Mouse (Mus musculus): ENCODE measurements around the gene Fam234b. TPM values are rescaled to one million over a fixed set of nuclear protein-coding genes. Genes with fewer than 3 reads are reported as not detected.

The Fam234b gene
- total RNA-seq, 1 experiment, result 7.5 TPM

DNA sequence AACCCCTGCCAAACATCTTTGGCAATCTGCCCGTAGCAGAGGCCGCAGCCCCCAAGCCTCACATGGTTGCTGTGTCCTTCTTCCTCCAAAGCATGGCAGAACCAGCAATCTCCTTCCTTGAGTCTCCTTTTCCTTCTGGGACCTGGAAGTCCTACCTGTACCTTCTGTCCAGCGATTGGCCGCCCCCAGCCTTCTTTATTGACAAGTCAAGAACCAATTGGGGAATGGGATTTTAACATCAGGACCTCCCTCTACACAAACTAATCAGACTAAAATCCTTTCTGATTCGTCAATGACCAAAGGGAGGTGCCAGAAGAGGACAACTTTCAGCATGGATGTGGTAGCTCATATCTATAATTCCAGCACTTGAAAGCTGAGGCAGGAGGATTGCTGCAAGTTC lies 22.1 kb downstream of the Fam234b start:
- H3K36me3 ChIP-seq (ENCODE audit: control insufficient read depth, insufficient read depth, low read length, poor library complexity, severe bottlenecking), result no peaks in the 10 kb centered on the region

DNA sequence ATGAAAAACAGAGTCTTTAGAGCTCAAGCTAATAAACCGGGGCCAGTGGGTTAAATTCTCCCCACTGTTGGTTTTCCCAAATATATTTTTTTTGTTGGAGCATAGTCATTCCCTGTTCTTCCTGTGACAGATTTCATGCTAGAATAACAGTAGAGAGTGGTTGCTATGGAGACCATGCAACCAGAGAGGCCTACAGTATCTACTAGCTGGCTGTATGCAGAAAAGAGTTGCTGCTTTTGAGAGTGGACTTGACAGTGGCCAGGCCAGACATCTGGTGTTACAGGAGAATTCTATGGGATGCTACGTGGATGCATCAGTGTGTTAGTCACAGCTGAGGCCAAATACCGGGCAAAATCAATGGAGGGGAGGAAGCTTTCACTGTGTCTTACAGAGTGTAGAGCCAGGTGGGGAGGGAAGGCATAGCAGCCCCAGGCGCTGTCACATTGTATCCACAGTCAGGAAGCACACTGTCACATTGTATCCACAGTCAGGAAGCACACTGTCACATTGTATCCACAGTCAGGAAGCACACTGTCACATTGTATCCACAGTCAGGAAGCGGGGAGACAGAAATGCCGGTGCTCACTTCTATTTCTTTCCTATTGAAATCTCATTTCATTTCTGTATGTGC lies 26.1 kb downstream of the Fam234b start:
- no peak for TF ChIP-seq ZNF384 (IDR thresholded peaks at IDR 0.05; ENCODE audit: low read depth, low read length)
- TF ChIP-seq HCFC1 (IDR thresholded peaks at IDR 0.05; ENCODE audit: borderline replicate concordance, insufficient read depth, low read length), result no peak
- no peak for TF ChIP-seq CHD2 (IDR thresholded peaks at IDR 0.05; ENCODE audit: low read depth, low read length)
- no peak for TF ChIP-seq ZC3H11A (IDR thresholded peaks at IDR 0.05; ENCODE audit: borderline replicate concordance, low read depth, low read length)
- no peak for TF ChIP-seq MAFK (IDR thresholded peaks at IDR 0.05; ENCODE audit: insufficient read depth, low read depth, low read length)
- Histone ChIP-seq H3K36me3 (ENCODE audit: control insufficient read depth, insufficient read depth, low read length, poor library complexity, severe bottlenecking) (no peaks in the 10 kb centered on the region), H3K9me3 (ENCODE audit: control insufficient read depth, insufficient read depth, low read depth, low read length) (no peaks in the 10 kb centered on the region), H3K9ac (ENCODE audit: insufficient read depth, low read depth, low read length, poor library complexity, severe bottlenecking) (no peak overlapping the region), H3K4me1 (ENCODE audit: control insufficient read depth in 2 of 2, insufficient read depth in 2 of 2, low read length in 2 of 2, poor library complexity in 1 of 2) (no peaks in the 10 kb centered on the region), H3K4me3 (ENCODE audit: insufficient read depth in 1 of 2, low read depth in 1 of 2, low read length in 2 of 2, poor library complexity in 1 of 2, severe bottlenecking in 1 of 2) (no peak overlapping the region), H3K27ac (ENCODE audit: insufficient read depth, low read depth, low read length, poor library complexity, severe bottlenecking) (no peak overlapping the region)
- in situ Hi-C loops (cut with MboI; ENCODE audit: low sequenced_read_pairs in 2 of 2, unreplicated experiment in 2 of 2), result no loop called here
- DNase-seq (ENCODE audit: low read depth, low spot score), result no peak

More for the DNA sequence above, 22.1 kb downstream of the Fam234b start:
- no peak overlapping the region for H3K9ac ChIP-seq (ENCODE audit: insufficient read depth, low read depth, low read length, poor library complexity, severe bottlenecking)
- no peaks in the 10 kb centered on the region for H3K9me3 ChIP-seq (ENCODE audit: control insufficient read depth, insufficient read depth, low read depth, low read length)
- in situ Hi-C loops (cut with MboI; ENCODE audit: low sequenced_read_pairs in 2 of 2, unreplicated experiment in 2 of 2), result no loop called here
- TF ChIP-seq MAFK (IDR thresholded peaks at IDR 0.05; ENCODE audit: insufficient read depth, low read depth, low read length) (no peak), HCFC1 (IDR thresholded peaks at IDR 0.05; ENCODE audit: borderline replicate concordance, insufficient read depth, low read length) (no peak), ZNF384 (IDR thresholded peaks at IDR 0.05; ENCODE audit: low read depth, low read length) (no peak), ZC3H11A (IDR thresholded peaks at IDR 0.05; ENCODE audit: borderline replicate concordance, low read depth, low read length) (no peak), CHD2 (IDR thresholded peaks at IDR 0.05; ENCODE audit: low read depth, low read length) (no peak)
- H3K4me1 ChIP-seq (ENCODE audit: control insufficient read depth in 2 of 2, insufficient read depth in 2 of 2, low read length in 2 of 2, poor library complexity in 1 of 2), result no peaks in the 10 kb centered on the region
- H3K27ac ChIP-seq (ENCODE audit: insufficient read depth, low read depth, low read length, poor library complexity, severe bottlenecking), result no peak overlapping the region
- DNase-seq (ENCODE audit: low read depth, low spot score), result no peak
- H3K4me3 ChIP-seq (ENCODE audit: insufficient read depth in 1 of 2, low read depth in 1 of 2, low read length in 2 of 2, poor library complexity in 1 of 2, severe bottlenecking in 1 of 2), result peak overlapping the region in 1 of 2 experiments; percentile 45; a peak in 1 of 4 replicates

DNA sequence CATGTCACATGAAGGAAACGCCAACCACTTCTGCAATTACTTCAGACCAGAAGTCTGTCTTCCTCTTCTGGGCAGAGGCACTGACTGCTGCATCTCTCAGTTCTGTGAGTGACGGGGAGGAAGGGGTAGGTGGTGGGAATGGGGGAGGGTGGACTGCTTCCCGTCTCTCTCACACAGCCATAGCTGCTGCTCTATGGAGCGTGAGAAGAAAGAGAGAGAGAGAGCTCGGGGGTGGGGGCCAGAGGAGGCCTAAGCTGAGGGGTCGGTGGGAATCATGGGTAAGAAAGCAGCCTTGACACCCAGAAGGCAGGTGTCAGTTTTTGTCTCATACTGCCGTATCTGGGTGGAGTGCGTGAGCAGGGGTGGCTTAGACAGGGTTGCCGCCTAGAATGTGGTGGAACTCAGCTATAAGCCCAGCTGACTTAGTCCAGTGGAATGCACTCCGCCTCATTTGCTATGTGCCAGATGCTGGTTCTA lies 30.7 kb downstream of the Fam234b start:
- H3K27ac ChIP-seq (ENCODE audit: insufficient read depth, low read depth, low read length, poor library complexity, severe bottlenecking), result no peak overlapping the region
- no peak for DNase-seq (ENCODE audit: low read depth, low spot score)
- in situ Hi-C loops (cut with MboI; ENCODE audit: low sequenced_read_pairs in 2 of 2, unreplicated experiment in 2 of 2), result no loop called here

DNA sequence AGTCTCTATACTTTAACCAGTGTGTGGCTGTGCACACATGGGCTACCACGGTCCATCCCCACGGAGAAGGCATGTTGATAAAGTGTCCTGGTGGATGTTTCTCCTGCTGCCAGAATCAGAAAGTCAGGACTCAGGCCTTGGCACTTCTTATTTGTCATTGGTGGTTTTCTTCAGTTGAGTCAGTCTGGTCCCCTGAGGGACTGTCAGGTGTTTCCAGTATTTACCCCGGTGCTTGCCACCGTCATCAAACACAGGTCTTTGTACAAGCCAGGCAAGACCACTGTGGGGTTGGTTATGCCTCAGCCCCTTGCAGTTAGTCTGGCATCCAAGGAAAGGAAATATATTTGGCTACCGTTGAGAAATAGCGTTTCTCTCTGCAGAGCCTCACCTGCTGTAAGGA lies 32.8 kb downstream of the Fam234b start:
- Histone ChIP-seq H3K4me3 (ENCODE audit: insufficient read depth in 1 of 2, low read depth in 1 of 2, low read length in 2 of 2, poor library complexity in 1 of 2, severe bottlenecking in 1 of 2) (no peak overlapping the region), H3K4me1 (ENCODE audit: control insufficient read depth in 2 of 2, insufficient read depth in 2 of 2, low read length in 2 of 2, poor library complexity in 1 of 2) (no peaks in the 10 kb centered on the region), H3K27ac (ENCODE audit: insufficient read depth, low read depth, low read length, poor library complexity, severe bottlenecking) (no peak overlapping the region), H3K36me3 (ENCODE audit: control insufficient read depth, insufficient read depth, low read length, poor library complexity, severe bottlenecking) (no peaks in the 10 kb centered on the region), H3K9me3 (ENCODE audit: control insufficient read depth, insufficient read depth, low read depth, low read length) (no peaks in the 10 kb centered on the region), H3K9ac (ENCODE audit: insufficient read depth, low read depth, low read length, poor library complexity, severe bottlenecking) (no peak overlapping the region)
- no peak for DNase-seq (ENCODE audit: low read depth, low spot score)
- in situ Hi-C loops (cut with MboI; ENCODE audit: low sequenced_read_pairs in 2 of 2, unreplicated experiment in 2 of 2), result no loop called here
- TF ChIP-seq MAFK (IDR thresholded peaks at IDR 0.05; ENCODE audit: insufficient read depth, low read depth, low read length), result no peak
- TF ChIP-seq ZNF384 (IDR thresholded peaks at IDR 0.05; ENCODE audit: low read depth, low read length), result no peak
- no peak for TF ChIP-seq HCFC1 (IDR thresholded peaks at IDR 0.05; ENCODE audit: borderline replicate concordance, insufficient read depth, low read length)
- TF ChIP-seq ZC3H11A (IDR thresholded peaks at IDR 0.05; ENCODE audit: borderline replicate concordance, low read depth, low read length), result no peak
- no peak for TF ChIP-seq CHD2 (IDR thresholded peaks at IDR 0.05; ENCODE audit: low read depth, low read length)

More for the DNA sequence above, 30.7 kb downstream of the Fam234b start:
- Histone ChIP-seq H3K4me3 (ENCODE audit: insufficient read depth in 1 of 2, low read depth in 1 of 2, low read length in 2 of 2, poor library complexity in 1 of 2, severe bottlenecking in 1 of 2) (no peak overlapping the region), H3K9me3 (ENCODE audit: control insufficient read depth, insufficient read depth, low read depth, low read length) (no peaks in the 10 kb centered on the region), H3K4me1 (ENCODE audit: control insufficient read depth in 2 of 2, insufficient read depth in 2 of 2, low read length in 2 of 2, poor library complexity in 1 of 2) (no peaks in the 10 kb centered on the region), H3K9ac (ENCODE audit: insufficient read depth, low read depth, low read length, poor library complexity, severe bottlenecking) (no peak overlapping the region), H3K36me3 (ENCODE audit: control insufficient read depth, insufficient read depth, low read length, poor library complexity, severe bottlenecking) (no peaks in the 10 kb centered on the region)
- TF ChIP-seq HCFC1 (IDR thresholded peaks at IDR 0.05; ENCODE audit: borderline replicate concordance, insufficient read depth, low read length), result no peak
